Mouse (Mus musculus) cerebellum, postnatal 14 days (tissue): Measurements from ENCODE around the gene Nop14.
"Not testable (repeated sequence)": the region's sequence is repeated elsewhere in the genome, so short reads cannot be mapped to it uniquely, and the experiment has no call there.

ENCODE experiments used
- DNase-seq, 2 experiments: peaks; one replicate each; pipeline ENCODE4 v3.0.0; 2021; ENCODE audit warnings: mixed read lengths in 2 of 2

Nop14 gene

DNA sequence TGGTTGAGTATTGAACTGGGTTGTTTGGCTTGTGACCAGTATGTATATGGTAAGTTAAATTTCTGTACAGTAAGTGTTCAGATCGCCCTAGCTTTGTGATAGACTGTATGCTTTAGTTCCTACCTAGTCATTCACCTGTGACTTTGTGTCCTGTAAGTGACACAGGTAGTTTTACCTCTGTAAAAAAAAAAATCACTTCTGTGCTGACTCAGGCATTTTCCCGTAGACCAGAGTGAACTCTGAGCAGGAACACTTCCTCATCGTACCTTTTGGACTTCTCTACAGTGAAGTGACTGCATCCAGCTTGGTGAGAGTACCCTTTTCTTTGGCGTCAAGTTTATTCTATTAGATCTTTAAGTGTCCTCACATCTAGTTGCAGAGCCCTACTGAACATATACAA is 50.0 kb downstream of the Nop14 start:
- no peak for DNase-seq

DNA sequence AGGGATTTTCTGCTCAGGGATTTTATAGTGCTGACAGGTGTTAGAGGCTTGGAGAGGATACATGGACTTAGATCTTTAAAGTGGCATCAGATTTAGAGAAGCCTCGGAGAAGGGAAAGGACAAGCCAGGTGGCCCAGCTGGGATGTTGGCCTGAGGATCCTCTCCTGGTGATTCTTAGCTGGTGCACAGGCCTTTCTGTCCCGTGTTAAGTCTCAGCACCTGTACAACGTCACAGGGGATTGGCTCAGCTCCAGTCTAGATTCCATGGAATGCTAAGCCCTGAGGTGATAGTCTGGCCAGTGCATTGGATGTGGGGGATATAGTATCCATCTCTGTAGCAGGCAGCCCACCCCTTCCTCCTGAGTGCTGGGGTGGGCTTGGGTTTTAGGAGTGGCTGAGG is 51.7 kb downstream of the Nop14 start:
- peak; percentile 62 to 65 for DNase-seq

DNA sequence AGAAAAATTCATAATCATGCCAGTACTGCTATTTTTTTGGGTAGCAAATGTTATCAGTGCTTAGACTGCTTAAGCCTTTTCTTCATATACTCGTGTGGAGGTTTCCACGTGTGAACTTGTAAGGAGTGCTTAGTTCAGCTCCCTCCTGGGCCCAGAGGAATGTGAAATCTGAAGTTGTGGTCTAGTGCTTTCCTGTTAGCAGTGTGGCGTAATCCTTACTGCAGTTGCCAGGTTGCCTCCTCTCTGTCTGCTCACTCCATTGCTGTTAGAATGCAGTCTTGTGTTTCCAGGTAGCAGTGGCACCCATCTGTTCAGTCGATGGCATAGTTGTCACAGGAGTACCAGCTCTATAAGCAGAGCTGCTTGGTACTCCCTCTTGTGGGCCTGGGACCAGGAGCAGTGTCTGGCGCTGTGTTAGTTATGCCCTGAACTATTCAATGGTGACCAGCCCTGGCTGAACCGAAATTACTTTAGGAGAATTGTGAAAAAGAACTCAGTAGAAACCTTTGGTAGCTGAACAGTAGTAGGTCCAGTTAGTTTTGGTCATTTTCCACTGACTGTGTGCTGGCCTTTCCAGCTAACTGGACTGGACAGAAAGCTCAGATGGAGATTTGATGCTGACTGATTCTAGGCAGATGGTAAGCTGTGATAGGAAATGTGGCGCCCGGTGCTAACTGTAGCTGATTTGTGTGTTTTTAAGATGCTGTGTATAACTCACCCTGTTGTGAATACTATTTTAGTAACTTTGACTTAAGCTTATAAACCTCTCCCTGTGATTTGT is 52.7 kb downstream of the Nop14 start:
- DNase-seq: peak; percentile 53 to 54

DNA sequence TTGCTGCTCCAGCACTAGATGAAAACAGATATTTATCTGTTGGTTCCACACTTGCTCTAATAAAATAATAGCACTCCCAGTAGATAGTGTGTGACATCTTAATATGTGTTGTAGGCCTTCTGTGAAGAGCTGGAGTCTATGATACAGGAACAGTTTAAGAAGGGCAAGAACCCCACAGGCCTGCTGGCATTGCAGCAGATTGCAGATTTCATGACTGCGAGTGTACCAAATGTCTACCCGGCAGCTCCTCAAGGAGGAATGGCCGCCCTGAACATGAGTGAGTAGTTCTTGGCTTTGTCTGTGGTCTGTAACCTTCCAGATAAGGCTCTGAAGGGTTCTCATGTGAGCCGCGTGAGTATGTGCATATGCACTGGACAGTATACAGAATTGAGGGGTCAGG is 55.4 kb downstream of the Nop14 start:
- DNase-seq: no peak

DNA sequence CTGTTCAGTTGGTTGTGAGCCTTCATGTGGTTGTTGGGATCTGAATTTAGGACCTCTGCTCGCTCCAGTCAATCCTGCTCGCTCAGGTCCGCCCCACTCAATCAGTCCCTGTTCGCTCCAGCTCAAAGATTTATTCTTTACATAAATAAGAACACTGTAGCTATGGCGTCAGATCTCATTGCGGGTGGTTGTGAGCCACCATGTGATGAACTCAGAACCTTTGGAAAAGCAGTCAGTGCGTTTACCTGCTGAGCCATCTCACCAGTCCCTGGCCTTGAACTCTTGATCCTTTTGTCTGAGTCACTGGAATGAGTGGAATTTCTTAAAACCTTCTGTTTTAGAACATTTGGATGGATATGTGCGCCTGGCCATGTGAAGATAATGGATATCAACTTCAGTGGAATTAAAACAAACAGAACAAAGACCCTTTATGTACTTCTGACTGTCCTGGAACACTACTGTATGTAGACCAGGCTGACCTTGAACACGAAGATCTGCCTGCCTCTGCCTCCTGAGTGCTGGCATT is 66.7 kb downstream of the Nop14 start:
- DNase-seq: no peak

DNA sequence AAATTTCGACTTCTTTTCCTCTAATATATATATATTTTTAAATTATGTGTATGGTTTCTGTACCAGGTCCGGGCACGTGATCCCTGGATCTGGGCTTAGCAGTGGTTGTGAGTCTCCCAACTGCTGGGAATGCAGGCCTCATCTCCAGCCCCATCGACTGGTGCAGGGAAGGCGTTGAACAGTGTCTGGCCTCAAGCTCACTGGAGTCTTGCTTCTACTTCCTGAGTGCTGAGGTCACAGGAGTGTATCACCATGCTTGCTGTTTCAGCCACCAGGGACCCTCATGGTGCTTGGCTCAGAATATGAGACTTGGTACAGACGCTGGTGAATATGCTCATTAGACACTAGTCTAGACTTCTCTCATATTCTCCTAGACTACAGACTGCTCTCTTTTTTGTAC is 67.3 kb downstream of the Nop14 start:
- DNase-seq: no peak

DNA sequence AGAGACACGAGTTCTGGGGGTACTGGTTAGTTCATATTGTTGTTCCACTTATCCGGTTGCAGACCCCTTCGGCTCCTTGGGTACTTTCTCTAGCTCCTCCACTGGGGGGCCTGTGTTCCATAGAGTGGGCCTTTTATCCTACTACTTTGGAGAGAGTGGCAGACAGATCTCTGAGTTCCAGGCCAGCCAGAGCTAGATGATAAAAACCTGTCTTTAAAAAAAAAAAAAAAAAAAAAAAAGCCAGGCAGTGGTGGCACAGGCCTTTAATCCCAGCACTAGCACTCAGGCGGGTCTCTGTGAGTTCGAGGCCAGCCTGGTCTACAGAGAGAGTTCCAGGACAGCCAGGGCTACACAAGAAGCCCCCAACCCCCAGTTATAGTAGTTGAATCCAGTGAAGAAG is 67.7 kb downstream of the Nop14 start:
- DNase-seq: not testable (repeated sequence)

DNA sequence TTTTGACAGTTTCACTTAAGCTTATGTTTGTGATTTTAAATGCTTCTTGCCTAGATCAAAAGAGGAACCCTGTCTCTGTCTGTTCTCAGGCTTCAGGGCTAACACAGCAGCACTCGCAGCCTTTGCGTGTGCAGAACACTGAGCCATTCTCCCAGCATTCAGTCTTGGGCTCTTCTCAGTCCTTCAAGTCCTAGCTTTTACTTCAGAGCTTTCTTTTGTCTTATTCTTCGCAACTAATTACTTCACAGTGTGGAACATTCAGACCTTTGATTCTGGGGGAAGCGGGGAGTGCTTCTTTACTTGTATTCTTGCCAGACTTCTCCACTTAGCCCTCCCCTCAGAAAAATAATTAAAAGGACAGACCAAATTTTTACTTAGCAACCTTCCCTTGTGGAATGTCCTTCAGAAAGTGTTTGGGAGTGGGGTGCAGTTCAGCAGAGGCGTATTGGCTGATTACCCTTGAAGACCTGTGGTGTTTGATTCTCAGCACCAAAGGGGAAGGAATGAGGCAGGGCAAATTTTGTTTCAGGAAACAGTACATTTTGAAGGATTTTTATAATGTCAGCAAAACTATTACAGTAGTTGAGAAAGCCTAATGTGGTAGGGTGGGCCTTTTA is 68.5 kb downstream of the Nop14 start:
- DNase-seq: no peak

DNA sequence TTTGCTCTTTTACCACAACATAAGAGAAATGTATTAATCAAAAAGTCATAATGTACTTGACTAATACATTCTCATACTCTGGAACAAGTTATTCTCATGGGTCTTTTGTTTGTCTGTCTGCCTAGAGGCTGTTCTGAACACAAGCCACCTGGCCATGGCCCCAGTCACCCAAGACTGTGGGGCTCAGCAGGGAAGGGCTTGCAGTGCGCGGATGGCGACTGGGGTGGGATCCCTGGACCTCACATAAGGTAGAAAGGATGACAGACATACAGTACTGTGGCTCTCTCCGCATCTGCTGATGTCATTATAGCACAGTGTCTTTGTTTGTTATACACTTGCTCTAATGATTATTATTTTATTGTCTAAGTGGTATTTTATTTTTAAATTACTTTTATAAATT is 69.2 kb downstream of the Nop14 start:
- no peak for DNase-seq

DNA sequence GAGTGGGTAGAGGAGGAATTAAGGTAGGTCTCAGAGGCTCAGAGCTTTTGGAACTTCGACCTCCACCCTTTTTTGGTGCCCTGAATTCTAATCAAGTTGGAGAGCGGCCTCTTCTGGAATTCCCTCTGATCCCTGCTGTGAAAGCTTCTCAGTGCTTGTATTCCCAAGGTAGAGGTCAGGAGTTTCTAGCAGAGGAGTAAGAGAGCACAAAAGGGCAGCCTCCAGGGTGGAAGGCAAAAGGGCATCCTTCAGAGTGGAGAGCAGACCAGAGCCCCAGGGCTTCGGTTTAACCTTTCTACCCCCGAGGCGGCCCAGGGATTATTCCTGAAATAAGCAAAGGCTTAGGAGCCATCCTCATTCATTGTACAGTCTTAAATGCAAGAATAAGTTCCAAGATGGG is 69.9 kb downstream of the Nop14 start:
- DNase-seq: no peak
